8 mouse cellular contexts compared by ENCODE assay signal in genomic region chr4:106839964-106840611, GRCm38 (mm10). TPM values are rescaled to one million over a fixed set of nuclear protein-coding genes. Genes with fewer than 3 reads are reported as not detected.
DNase-seq lines count a peak whose midpoint lies in the region; ATAC-seq and TF ChIP-seq lines count a peak whose summit lies in the region.

No protein-coding gene starts in this region.

- H3K4me3 ChIP-seq in CH12.LX (replicated peaks in 1 of 3; ENCODE audit: low read depth in 2 of 3, low read length in 2 of 3, poor library complexity in 1 of 3): peak overlapping the region; percentile 32 to 65 (median 65)
- H3K4me3 ChIP-seq in forebrain, embryonic 13.5 days: peak overlapping the region; percentile 48

- H3K9me3 ChIP-seq in CH12.LX (replicated peaks; ENCODE audit: low read length): no peaks in the 10 kb centered on the region
- H3K9me3 ChIP-seq in forebrain, embryonic 13.5 days (replicated peaks): no peaks in the 10 kb centered on the region

- intact Hi-C loops in heart, postnatal 10 days (cut with DNase I): loop anchor here (1.0 to 5.0 kb wide), 4 partner anchors 70 to 324 kb away; partner anchors contain the start of genes Cyb5rl, Mrpl37 and Ssbp3

- in situ Hi-C loops in CH12.LX (cut with MboI; ENCODE audit: low pct_ligation_motif_present, low pct_unique_long_range_greater_than_20kb, low sequenced_read_pairs): loop anchor here (5.0 to 10.0 kb wide), 3 partner anchors 67 to 325 kb away; no protein-coding TSS in a partner anchor

- no peak for TF ChIP-seq CTCF in CH12.LX (conservative IDR thresholded peaks at IDR 0.05 in 1 of 2, IDR thresholded peaks at IDR 0.05 in 1 of 2; ENCODE audit: low read depth in 2 of 2, low read length in 2 of 2)

- TF ChIP-seq POLR2A in CH12.LX (IDR thresholded peaks at IDR 0.05; ENCODE audit: low read depth, low read length): peak; percentile 56; the same call in 1 of the 2 replicates

- H3K9ac ChIP-seq in CH12.LX (ENCODE audit: insufficient read depth, low read depth): peak overlapping the region; percentile 61
- H3K9ac ChIP-seq in forebrain, embryonic 13.5 days: peak overlapping the region; percentile 85

- no peak overlapping the region for H3K27ac ChIP-seq in CH12.LX (ENCODE audit: insufficient read depth, low read depth)
- H3K27ac ChIP-seq in forebrain, embryonic 13.5 days: peak overlapping the region; percentile 99

- peak; percentile 62 for ATAC-seq in forebrain, embryonic 13.5 days
- ATAC-seq in neutrophil, adult 5-6 weeks (ENCODE audit: extremely low read depth, insufficient number of reproducible peaks, low FRiP score, poor library complexity, severe bottlenecking): peak; percentile 38

- H3K4me1 ChIP-seq in CH12.LX (ENCODE audit: control insufficient read depth in 1 of 2, insufficient read depth in 2 of 2): peaks cover 7 to 26% of the 10 kb centered on the region in 2 experiments; a peak in 3 of 4 replicates
- H3K4me1 ChIP-seq in forebrain, embryonic 13.5 days: peaks cover 63% of the 10 kb centered on the region

- no peaks in the 10 kb centered on the region for H3K27me3 ChIP-seq in CH12.LX (replicated peaks)
- H3K27me3 ChIP-seq in forebrain, embryonic 13.5 days: peaks cover 12% of the 10 kb centered on the region

- TF ChIP-seq EP300 in CH12.LX (IDR thresholded peaks at IDR 0.05; ENCODE audit: low read length): no peak

- no peaks in the 10 kb centered on the region for H3K79me2 ChIP-seq in CH12.LX (replicated peaks; ENCODE audit: control insufficient read depth, extremely low read depth, insufficient read depth, poor library complexity, severe bottlenecking)

- TF ChIP-seq RAD21 in CH12.LX (IDR thresholded peaks at IDR 0.05; ENCODE audit: low read depth, low read length): no peak

- dilution Hi-C loops in CH12.LX (cut with MboI; ENCODE audit: extremely low pct_ligation_motif_present, extremely low pct_unique_long_range_greater_than_20kb, low sequenced_read_pairs): no loop called here

- H3K4me2 ChIP-seq in CH12.LX (ENCODE audit: insufficient read depth, low read depth, poor library complexity, severe bottlenecking): peak overlapping the region; percentile 89
- peak overlapping the region; percentile 100 for H3K4me2 ChIP-seq in forebrain, embryonic 13.5 days

- peak; percentile 74 for DNase-seq in CH12.LX (ENCODE audit: extremely low read depth)
- peak; percentile 37 for DNase-seq in c-Kit-negative CD71-positive TER-119-positive erythroid progenitor cells, embryonic 14.5 days (ENCODE audit: low read depth, low spot score)
- DNase-seq in heart, postnatal 10 days: peak; percentile 94
- peak; percentile 81 to 91 for DNase-seq in layer of hippocampus, adult 18-20 months (ENCODE audit: low spot score in 2 of 2)
- DNase-seq in lung, adult 18-20 months: peak; percentile 89 to 93
- DNase-seq in testis, postnatal 14 days (ENCODE audit: low spot score): peak; percentile 92

- WGBS in forebrain, embryonic 13.5 days: 1% methylated on average over 29 of the region's 51 CpGs

- H3K36me3 ChIP-seq in CH12.LX (replicated peaks in 1 of 2; ENCODE audit: control insufficient read depth in 1 of 2, insufficient read depth in 1 of 2, low read length in 1 of 2): no peaks in the 10 kb centered on the region
- no peaks in the 10 kb centered on the region for H3K36me3 ChIP-seq in forebrain, embryonic 13.5 days (ENCODE audit: poor library complexity, severe bottlenecking)

TF ChIP-seq in CH12.LX, 34 proteins besides CTCF, POLR2A, EP300 and RAD21:
- no peak for TF ChIP-seq KAT2A (IDR thresholded peaks at IDR 0.05; ENCODE audit: insufficient replicate concordance, low read length)
- no peak for TF ChIP-seq MAX (IDR thresholded peaks at IDR 0.05; ENCODE audit: low read length)
- TF ChIP-seq E2F4 (IDR thresholded peaks at IDR 0.05; ENCODE audit: insufficient replicate concordance, low read depth, low read length): no peak
- no peak for TF ChIP-seq USF1 (IDR thresholded peaks at IDR 0.05; ENCODE audit: low read depth, low read length)
- TF ChIP-seq ZC3H11A (IDR thresholded peaks at IDR 0.05; ENCODE audit: low read depth, low read length): no peak
- no peak for TF ChIP-seq TBP (conservative IDR thresholded peaks at IDR 0.05; ENCODE audit: low read depth, low read length)
- TF ChIP-seq MAZ (IDR thresholded peaks at IDR 0.05; ENCODE audit: low read depth, low read length): peak; percentile 62
- no peak; the same call in 1 of the 2 replicates for TF ChIP-seq ETS1 (conservative IDR thresholded peaks at IDR 0.05; ENCODE audit: low read depth, low read length)
- TF ChIP-seq NELFE (IDR thresholded peaks at IDR 0.05; ENCODE audit: low read depth, low read length): 0 out of 2 replicates have a peak, but pooled peaks have one; percentile 21
- TF ChIP-seq JUND (conservative IDR thresholded peaks at IDR 0.05; ENCODE audit: low read depth, low read length): no peak
- no peak for TF ChIP-seq JUN (IDR thresholded peaks at IDR 0.05; ENCODE audit: insufficient read depth, low read depth, low read length)
- no peak for TF ChIP-seq NRF1 (IDR thresholded peaks at IDR 0.05; ENCODE audit: low read depth, low read length)
- TF ChIP-seq ELF1 (IDR thresholded peaks at IDR 0.05; ENCODE audit: low read depth, low read length): peak; percentile 86
- no peak for TF ChIP-seq USF2 (conservative IDR thresholded peaks at IDR 0.05; ENCODE audit: low read depth, low read length)
- TF ChIP-seq TCF12 (IDR thresholded peaks at IDR 0.05; ENCODE audit: low read depth, low read length): peak; percentile 62; the same call in 1 of the 2 replicates
- TF ChIP-seq ZNF384 (IDR thresholded peaks at IDR 0.05; ENCODE audit: low read depth, low read length): peak; percentile 64; the same call in 1 of the 2 replicates
- TF ChIP-seq MXI1 (IDR thresholded peaks at IDR 0.05; ENCODE audit: low read depth, low read length): peak; percentile 43; the same call in 1 of the 2 replicates
- TF ChIP-seq CHD2 (IDR thresholded peaks at IDR 0.05; ENCODE audit: low read length): peak; percentile 91
- no peak; the same call in 1 of the 2 replicates for TF ChIP-seq MEF2A (IDR thresholded peaks at IDR 0.05; ENCODE audit: borderline replicate concordance, low read depth, low read length)
- peak; percentile 59 for TF ChIP-seq BHLHE40 (IDR thresholded peaks at IDR 0.05; ENCODE audit: low read depth, low read length)
- TF ChIP-seq PAX5 (IDR thresholded peaks at IDR 0.05; ENCODE audit: low read length): no peak
- peak; percentile 66; the same call in 1 of the 2 replicates for TF ChIP-seq ZMIZ1 (IDR thresholded peaks at IDR 0.05; ENCODE audit: low read depth, low read length)
- TF ChIP-seq SIN3A (IDR thresholded peaks at IDR 0.05; ENCODE audit: low read length): peak; percentile 87
- peak; percentile 4; the same call in 1 of the 2 replicates for TF ChIP-seq IRF4 (IDR thresholded peaks at IDR 0.05; ENCODE audit: low read depth, low read length)
- no peak for TF ChIP-seq ZKSCAN1 (IDR thresholded peaks at IDR 0.05; ENCODE audit: borderline replicate concordance, low read depth, low read length)
- no peak for TF ChIP-seq POLR2AphosphoS2 (IDR thresholded peaks at IDR 0.05; ENCODE audit: low read depth, low read length)
- no peak for TF ChIP-seq MYC (IDR thresholded peaks at IDR 0.05; ENCODE audit: low read depth, low read length)
- TF ChIP-seq HCFC1 (IDR thresholded peaks at IDR 0.05; ENCODE audit: low read depth, low read length): peak; percentile 52
- peak; percentile 5; the same call in 1 of the 2 replicates for TF ChIP-seq SMC3 (IDR thresholded peaks at IDR 0.05; ENCODE audit: low read depth, low read length)
- TF ChIP-seq CHD1 (IDR thresholded peaks at IDR 0.05; ENCODE audit: low read depth, low read length): no peak
- no peak for TF ChIP-seq RCOR1 (conservative IDR thresholded peaks at IDR 0.05; ENCODE audit: low read depth, low read length)
- no peak for TF ChIP-seq UBTF (IDR thresholded peaks at IDR 0.05; ENCODE audit: low read depth, low read length)
- no peak for TF ChIP-seq GABPA (IDR thresholded peaks at IDR 0.05; ENCODE audit: insufficient replicate concordance, low read depth, low read length)
- no peak for TF ChIP-seq MAFK (IDR thresholded peaks at IDR 0.05; ENCODE audit: insufficient replicate concordance, low read length)
TF ChIP-seq in CH12.LX: peak in this region for 13.

RNA-seq across cellular contexts. Expression of gene Acot11, which starts 35.3 kb away (rescaled TPM):
- total RNA-seq in CH12.LX (2012; rRNA removed) (4.8 and 6.8 TPM in 2 replicates), CH12.LX (2014; rRNA removed) (2.0 and 2.3 TPM in 2 replicates)
- 4.3 and 4.4 TPM in 2 replicates for polyA plus RNA-seq in CH12.LX (2012; ENCODE audit: insufficient read length, low read depth)
- 0.63 and 0.94 TPM in 2 replicates for polyA plus RNA-seq in forebrain, embryonic 13.5 days (2015; fragmentation: Nextera tagmentation; extraction: Ambion mirVana)
- 10 to 100 TPM; 12.8 to 26.7 TPM for total RNA-seq in heart, postnatal 10 days (2021)
- total RNA-seq in layer of hippocampus, adult 18-20 months (2021): 10 to 100 TPM; 46.7 to 52.6 TPM
- total RNA-seq in neutrophil, adult 5-6 weeks (2017): 2.4 and 2.5 TPM in 2 replicates

Comparison
In these comparisons a context has a peak if more than half of its experiments do, and no peak if none do; other contexts are left out.
1. DNase-seq: peak in every context shown above with its lines; median percentile 94 in heart, postnatal 10 days; 92 in testis, postnatal 14 days; 91 in lung, adult 18-20 months; 86 in layer of hippocampus, adult 18-20 months; 74 in CH12.LX; 37 in c-Kit-negative CD71-positive TER-119-positive erythroid progenitor cells, embryonic 14.5 days.